Mouse (Mus musculus) MEL (cell line): ENCODE measurements around the gene Gm20458.

Source experiments
- CHD2 ChIP-seq: IDR thresholded peaks from 2 replicates; pipeline ENCODE4 v1.6.1; 2011; ENCODE audit warnings: low read length, improper control_type of control experiment
- CTCF ChIP-seq, 3 experiments: IDR thresholded peaks in 2 of 3; conservative IDR thresholded peaks in 1 of 3; 2 replicates each; pipeline ENCODE4 v1.5.1; 2011 to 2012; ENCODE audit warnings: low read length in 3 of 3, low read depth in 2 of 3, mild to moderate bottlenecking in 2 of 3, improper control_type of control experiment in 1 of 3, inconsistent platforms in 1 of 3, mixed read lengths in 1 of 3, moderate library complexity in 1 of 3; ENCODE audit not compliant: control insufficient read depth in 1 of 3, insufficient read depth in 1 of 3, poor library complexity in 1 of 3, severe bottlenecking in 1 of 3
- MEF2A ChIP-seq: IDR thresholded peaks from 2 replicates; pipeline ENCODE4 v1.6.1; 2014; ENCODE audit warnings: low read depth, mild to moderate bottlenecking, inconsistent platforms, low read length, improper control_type of control experiment; ENCODE audit not compliant: poor library complexity, insufficient replicate concordance, severe bottlenecking; ENCODE audit errors: extremely low read depth
- POLR2A ChIP-seq, 2 experiments: IDR thresholded peaks; 2 replicates each; pipeline ENCODE4 v1.6.1; 2011 to 2012; ENCODE audit warnings: low read length in 2 of 2, mild to moderate bottlenecking in 2 of 2, control low read depth in 1 of 2, improper control_type of control experiment in 1 of 2, low read depth in 1 of 2, moderate library complexity in 1 of 2; ENCODE audit not compliant: control insufficient read depth in 1 of 2, insufficient read depth in 1 of 2, poor library complexity in 1 of 2
- ZC3H11A ChIP-seq: IDR thresholded peaks from 2 replicates; pipeline ENCODE4 v1.6.1; 2012; ENCODE audit warnings: low read depth, mild to moderate bottlenecking, inconsistent platforms, low read length, improper control_type of control experiment
- ZKSCAN1 ChIP-seq: IDR thresholded peaks from 2 replicates; pipeline ENCODE4 v1.6.1; 2012; ENCODE audit warnings: low read depth, mild to moderate bottlenecking, inconsistent platforms, low read length, improper control_type of control experiment, moderate library complexity

DNA sequence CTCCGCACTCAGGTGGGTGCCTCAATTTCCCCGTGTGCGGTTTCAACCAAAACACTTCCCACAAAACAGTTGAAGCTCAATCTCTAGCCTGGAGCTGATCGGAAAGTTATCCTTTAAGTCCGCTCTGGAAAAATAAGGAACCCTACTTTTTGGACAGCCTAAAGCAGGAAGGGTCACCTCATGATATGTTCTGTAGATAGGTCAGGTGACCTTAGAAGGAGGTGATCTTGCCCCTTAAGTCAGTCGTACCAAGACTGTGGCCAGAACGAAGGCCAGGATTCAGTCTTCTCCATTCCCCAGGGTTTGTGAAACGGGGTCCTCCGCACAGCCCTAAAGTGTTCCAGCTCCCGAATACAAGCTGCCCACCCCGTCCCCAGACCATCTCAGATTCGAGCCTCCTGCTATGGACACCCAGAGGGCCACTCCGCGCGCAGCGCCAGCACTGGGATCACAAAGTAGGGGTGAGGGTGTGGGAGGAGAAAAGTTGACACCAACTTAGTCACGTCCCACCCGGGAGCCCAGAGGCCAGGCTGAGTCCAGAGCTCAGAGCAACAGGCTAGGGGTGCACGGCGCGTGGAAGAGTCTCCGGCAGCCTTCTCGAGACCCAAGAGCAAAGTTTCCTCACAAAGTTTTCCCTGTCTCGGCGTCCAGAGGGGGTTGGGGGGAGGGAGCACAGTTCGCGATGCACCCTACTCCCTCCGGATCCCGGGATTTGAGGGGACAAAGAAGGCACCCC lies 18.3 kb upstream of the Gm20458 start:
- TF ChIP-seq POLR2A (IDR thresholded peaks at IDR 0.05; ENCODE audit: control insufficient read depth in 1 of 2, insufficient read depth in 1 of 2, low read depth in 1 of 2, low read length in 2 of 2, poor library complexity in 1 of 2): no peak
- TF ChIP-seq ZC3H11A: no peak
- TF ChIP-seq CTCF (IDR thresholded peaks at IDR 0.05 in 2 of 3, conservative IDR thresholded peaks at IDR 0.05 in 1 of 3; ENCODE audit: control insufficient read depth in 1 of 3, insufficient read depth in 1 of 3, low read depth in 2 of 3, low read length in 3 of 3, poor library complexity in 1 of 3, severe bottlenecking in 1 of 3): no peak
- no peak for TF ChIP-seq CHD2
- no peak for TF ChIP-seq MEF2A
- no peak for TF ChIP-seq ZKSCAN1
